Mouse (Mus musculus) thymus, postnatal 4 days (tissue): Measurements from ENCODE around the gene Pkp4.
"Not testable (repeated sequence)": the region's sequence is repeated elsewhere in the genome, so short reads cannot be mapped to it uniquely, and the experiment has no call there.

Source experiments
- DNase-seq: peaks from one replicate; pipeline ENCODE4 v3.0.0; 2021

The Pkp4 gene

DNA sequence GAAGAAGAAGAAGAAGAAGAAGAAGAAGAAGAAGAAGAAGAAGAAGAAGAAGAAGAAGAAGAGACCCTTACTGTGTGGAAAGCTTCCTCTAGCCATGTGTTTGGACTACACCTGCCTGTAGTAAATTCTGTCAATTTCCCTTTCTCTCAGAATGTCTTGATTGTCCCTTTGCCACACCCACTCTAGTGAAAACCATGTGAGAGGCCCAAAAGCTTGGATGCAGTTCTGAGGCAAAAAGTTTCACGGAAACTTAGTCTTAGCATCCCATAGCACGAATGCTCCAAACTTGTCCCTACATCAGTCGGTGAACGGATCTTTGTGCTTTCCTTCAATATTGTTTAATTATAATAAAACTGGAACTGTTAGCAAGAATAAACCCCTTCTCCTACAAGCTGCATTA is 234.0 kb downstream of the Pkp4 start:
- DNase-seq, result no peak

DNA sequence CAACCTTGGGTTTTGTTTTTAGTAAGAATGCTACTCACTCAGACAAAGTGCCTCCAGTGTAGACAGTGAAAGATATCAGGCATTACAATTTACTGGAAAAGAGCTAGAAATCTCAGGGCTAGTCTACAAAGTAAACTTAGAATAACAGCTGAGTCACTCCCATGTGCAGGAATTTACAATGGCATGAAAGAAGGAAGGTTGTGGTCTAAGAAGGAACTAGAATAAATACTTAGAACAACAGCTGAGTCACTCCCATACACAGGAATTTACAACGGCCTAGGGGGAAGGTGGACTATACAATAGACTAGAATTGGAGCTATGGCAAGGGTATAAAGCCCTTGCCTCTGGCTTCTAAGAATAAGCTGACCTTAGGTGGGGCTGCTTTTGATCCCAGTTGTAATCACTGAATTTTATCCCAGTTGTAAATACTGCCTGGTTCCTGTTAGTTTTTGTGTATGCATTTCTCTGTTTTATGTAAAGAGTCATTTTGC is 234.6 kb downstream of the Pkp4 start:
- DNase-seq, result not testable (repeated sequence)

DNA sequence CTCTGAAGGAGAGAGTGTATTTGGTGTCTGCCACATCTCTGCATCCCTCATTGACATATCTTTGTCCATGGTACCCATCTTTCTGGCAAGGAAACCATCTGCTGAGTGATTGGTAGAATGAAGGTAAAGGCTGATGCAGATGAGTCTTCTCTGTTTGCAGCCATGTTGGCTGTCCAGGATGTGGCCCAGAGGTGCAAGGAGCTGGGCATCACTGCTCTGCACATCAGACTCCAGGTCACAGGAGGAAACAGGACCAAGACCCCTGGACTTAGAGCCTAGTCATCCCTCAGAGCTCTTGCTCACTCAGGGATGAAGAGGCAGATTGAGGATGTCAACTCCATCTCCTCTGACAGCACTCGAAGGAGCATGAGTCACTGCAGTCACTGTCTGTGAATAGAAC is 235.9 kb downstream of the Pkp4 start:
- no peak for DNase-seq

DNA sequence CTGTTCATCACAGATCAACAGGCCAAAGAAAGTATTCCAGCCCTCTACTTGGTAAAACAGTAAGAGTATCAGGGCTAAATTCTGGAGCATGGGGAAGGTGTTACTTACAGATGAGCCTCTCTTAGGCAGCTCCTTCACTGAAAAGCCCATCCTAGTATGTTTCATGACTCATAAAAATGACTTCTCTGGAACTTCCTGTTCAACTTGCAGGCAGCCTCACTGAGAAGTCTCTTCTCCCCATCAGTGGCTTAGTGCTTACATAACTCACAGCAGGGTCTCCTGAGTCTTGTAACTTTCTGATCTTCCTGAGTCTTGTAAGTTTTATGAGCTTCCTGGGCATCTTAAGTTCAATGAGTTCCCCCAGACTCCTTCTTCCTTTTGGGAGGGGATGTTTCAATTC is 236.9 kb downstream of the Pkp4 start:
- DNase-seq, result no peak

GRCm38 (mm10) chr2:59400901-59401378 is 240.3 kb downstream of the Pkp4 start:
- no peak for DNase-seq

DNA sequence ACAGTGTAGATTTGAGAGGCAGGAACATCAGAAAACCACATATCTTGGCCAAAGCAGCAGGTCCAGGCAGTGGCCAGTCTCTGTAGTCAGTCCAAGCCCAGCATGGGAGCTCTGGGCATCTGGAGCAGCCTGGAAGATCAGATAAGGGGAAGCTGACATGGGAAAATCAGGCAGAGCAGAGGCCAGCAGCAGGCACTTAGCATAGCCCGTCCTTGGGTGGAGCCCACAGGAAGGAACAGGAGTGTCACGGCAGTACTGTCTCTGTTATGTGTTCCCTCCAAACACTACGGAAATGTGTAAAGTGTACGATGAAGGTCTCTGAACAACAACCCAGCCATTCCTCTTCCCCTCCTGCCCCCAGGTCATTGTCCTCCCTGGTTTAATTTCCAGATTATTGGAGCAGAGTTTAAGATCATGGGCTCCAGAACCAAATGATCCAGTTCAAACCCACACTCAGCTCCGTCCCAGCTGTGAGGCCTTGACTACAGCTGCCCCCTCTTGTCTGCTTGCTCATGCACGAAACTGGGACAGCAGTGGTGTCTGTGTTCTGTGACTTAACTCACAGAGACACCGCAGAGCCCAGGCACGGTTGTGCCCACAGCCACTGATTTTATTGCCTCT is 241.3 kb downstream of the Pkp4 start:
- no peak for DNase-seq

- no peak for DNase-seq
Measured at GRCm38 (mm10) chr2:59404022-59404421, 243.4 kb downstream of the Pkp4 start.
